Mouse (Mus musculus) splenic B cell, adult 2 months (primary cell): ENCODE data around the gene Gm17660.

Experiments
- DNase-seq: peaks from one replicate; pipeline ENCODE4 v3.0.0-alpha.2; 2011; ENCODE audit warnings: low read depth, low spot score
- H3K27me3 ChIP-seq: 2 replicates; pipeline ENCODE4 v1.6.1; 2012; ENCODE audit warnings: mild to moderate bottlenecking, low read length, moderate library complexity, mixed read lengths; ENCODE audit not compliant: control insufficient read depth, poor library complexity, insufficient read depth, severe bottlenecking
- H3K36me3 ChIP-seq: 2 replicates; pipeline ENCODE4 v1.6.1; 2012; ENCODE audit warnings: mild to moderate bottlenecking, low read length, moderate library complexity, mixed read lengths; ENCODE audit not compliant: control insufficient read depth, poor library complexity, insufficient read depth, severe bottlenecking

The Gm17660 gene

DNA sequence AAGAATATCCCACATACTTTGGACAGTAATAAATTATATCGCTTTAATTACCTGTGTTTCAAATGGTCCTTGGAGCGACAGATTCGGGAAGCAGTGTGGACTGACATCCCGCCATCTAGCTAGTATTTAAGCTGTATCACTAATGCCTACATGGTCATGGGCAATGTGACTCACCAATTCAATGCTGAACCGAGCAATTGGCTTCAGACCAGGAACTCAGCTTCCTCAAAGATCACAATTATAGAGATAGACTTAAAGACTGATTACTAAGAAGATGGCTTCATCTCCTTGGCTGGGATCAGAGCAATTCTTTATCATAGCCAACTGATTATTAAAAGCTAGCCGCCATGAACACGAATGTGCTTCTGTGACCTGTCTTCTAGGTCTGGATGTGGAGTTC, at the start of gene Gm17660:
Gm17660 (minus strand) TSS at position 101 of the 400 bp plus-strand sequence.
- Histone ChIP-seq H3K36me3 (no peaks in the 10 kb centered on the region), H3K27me3 (no peaks in the 10 kb centered on the region)
- DNase-seq: no peak

DNA sequence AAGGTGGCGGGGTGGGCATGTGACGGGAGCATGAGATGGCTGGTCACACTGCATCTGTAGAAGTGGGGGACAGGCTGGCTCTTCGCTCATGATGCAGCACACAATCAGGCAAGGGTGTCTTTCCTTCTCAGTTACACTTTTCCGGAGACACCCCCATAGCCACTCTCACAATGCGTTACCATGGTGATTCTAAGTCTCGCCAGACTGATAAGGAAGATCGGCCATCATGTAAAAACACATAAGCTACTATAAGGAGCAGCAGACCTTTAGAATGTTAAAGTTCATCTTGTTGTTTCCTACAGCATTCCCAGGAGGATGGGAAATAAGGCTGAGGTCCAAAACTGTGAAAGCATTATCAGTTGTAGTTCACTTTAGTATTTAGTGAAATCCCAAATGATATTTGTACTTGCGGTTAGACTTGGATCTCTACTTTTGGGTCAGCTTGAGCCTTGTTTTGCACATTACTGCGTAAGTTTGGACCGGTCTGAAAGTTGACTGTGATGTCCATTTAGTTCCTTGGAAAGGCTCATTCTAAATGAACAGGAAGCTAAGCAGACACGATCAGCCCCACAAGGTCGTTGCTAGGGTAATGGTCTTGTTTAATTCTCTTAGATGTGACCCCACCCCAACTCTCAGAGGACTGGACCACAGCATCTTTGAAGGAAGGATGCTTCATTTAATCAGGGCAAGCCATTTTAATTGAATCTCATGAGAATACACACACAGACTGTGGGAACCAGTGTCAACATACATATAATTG, 49.3 kb upstream of the Gm17660 start:
- DNase-seq: no peak
- H3K36me3 ChIP-seq: no peaks in the 10 kb centered on the region
- no peaks in the 10 kb centered on the region for H3K27me3 ChIP-seq

DNA sequence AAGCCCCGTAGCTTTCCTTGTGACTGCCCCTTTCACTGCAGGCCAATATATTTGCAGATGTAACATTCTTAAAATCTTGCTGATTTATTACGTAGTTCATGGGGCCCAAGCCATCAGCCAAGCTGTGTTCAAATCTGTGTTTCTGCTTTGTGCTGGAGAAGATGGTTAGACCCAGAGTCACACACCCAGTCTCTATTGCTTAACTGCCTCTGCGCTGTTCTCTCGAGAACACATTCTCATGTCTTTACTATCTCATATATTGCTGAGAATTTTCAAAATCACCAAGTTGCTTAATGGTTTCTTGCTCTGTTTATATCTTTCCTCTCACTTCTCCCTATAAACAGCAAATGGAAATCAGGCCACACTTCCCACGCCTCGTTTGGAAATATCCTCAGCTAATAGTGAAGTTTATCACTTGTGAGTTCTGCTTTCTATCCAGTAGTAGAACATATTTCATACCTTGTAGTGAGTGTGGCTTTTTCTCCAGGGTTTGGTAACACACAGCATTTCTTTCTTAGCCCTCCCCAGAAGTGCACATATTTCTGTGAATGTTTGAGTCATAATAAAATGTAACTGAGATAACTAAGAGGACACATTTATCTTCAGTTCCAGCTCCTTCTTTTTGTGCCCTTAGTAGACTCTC, 46.7 kb upstream of the Gm17660 start:
- no peaks in the 10 kb centered on the region for H3K36me3 ChIP-seq
- no peaks in the 10 kb centered on the region for H3K27me3 ChIP-seq
- no peak for DNase-seq

DNA sequence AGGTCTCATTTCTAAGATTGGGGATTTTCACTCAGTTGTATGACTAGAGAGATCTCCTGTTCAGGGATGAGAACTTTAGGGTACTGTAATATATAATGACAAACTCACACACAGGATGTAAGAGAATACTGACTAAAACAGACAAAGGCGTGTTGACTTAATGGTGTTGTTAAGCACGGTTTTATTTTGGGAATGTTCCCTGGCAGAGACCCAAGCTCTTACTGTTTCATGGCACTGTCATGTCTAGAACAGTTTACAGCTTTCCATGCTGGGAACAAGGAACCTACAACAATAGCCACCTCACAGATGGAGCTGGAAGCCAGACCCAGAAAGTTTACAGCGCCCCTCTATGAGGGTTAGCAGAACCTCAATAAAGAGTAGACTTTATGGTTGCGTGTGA, 38.5 kb upstream of the Gm17660 start:
- no peaks in the 10 kb centered on the region for H3K36me3 ChIP-seq
- no peak for DNase-seq
- no peaks in the 10 kb centered on the region for H3K27me3 ChIP-seq

DNA sequence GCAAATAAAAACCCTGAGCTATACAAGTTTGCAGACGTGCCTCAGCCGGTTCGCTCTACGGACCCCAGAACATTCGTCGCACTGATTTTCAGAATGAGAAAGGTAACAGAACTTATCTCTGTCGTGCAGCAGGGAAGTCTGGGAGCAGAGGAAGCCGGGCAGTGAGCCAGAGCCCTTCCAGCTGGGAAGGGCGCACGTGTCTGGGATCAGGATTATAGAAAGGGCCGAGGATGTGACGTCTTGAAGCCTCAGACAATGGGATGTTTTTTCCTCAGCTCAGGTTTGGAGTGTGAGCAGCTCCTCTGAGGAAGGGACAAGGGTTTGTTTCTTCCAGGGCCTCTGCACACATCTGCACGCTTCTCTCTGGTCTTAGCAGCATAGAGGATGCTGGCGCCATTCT, 37.7 kb upstream of the Gm17660 start:
- Histone ChIP-seq H3K36me3 (no peaks in the 10 kb centered on the region), H3K27me3 (no peaks in the 10 kb centered on the region)
- DNase-seq: no peak

DNA sequence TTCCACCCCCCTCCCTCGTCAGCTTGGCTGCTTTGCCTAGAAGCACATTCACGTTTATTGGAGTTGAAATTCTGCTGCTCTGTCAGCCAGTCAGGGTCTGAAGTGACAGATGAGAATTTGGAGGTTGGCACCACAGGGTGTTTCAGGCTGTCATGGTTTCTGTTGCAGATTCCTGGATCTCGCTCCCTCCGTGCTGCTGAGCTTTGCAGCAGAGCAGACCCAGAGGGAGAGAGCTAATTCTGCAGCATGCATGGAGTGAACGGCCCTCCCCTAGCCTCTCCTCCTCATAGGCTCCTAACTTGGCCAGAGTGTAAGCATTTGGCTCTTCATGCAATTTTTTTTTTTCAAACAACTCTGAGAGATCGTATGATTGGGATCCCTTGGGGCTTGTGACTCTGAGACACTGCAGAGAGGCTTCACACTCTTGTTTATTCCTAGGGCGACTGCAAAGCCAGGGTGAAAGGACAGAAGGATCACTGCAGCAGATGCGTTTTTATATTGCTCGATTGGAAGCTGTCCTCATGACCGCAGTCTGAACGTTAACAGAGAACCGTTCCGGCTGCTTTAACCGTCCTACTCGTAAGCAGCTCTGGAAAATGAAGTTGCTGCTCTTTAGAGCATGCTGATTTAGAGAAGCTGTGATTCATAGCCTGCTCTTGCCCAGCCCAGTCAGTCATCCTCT, 36.2 kb upstream of the Gm17660 start, which contains the start of gene Sparcl1:
Sparcl1 (minus strand) TSS at position 243 of the 682 bp plus-strand sequence.
- DNase-seq: no peak
- Histone ChIP-seq H3K36me3 (no peaks in the 10 kb centered on the region), H3K27me3 (no peaks in the 10 kb centered on the region)

DNA sequence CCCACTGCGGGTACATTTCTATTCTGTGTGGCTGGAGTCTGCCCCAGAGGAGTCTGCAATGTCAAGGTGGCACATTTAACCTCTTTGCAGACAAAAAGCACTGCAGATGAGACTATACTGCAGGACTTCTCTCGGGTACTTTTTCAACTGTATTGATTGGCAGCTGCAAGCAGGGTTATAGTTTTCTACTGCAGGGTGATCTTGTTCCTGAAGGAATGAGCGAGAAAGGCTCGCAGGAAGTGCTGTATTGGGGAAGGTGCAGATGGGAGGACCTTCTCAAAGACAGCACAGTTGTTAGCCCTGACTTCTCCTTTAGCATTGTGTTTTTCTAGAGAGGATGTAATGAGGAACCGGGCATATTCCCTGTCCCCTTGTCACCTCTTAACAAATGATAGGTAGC, 35.1 kb upstream of the Gm17660 start:
- Histone ChIP-seq H3K27me3 (no peaks in the 10 kb centered on the region), H3K36me3 (no peaks in the 10 kb centered on the region)
- DNase-seq: no peak

DNA sequence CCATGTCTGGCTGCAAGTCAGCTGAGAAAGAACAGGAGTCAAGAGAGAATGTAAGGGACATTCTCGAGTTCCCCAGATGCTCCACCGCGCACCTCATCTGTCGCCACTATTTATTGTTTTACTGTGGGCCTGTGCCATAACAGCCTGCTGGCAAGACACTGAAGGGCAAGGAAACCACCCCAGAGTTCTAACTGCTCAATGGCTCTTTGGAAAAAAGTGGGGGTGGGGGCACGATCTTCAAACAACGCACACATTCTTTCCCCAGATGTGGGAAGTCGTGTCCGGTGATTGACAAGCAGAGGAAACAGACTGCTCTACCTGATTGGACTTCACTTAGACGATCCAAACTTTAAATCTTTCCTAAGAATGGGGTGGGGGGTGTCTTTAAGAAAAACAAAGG, 34.6 kb upstream of the Gm17660 start:
- H3K36me3 ChIP-seq: no peaks in the 10 kb centered on the region
- no peaks in the 10 kb centered on the region for H3K27me3 ChIP-seq
- DNase-seq: no peak

DNA sequence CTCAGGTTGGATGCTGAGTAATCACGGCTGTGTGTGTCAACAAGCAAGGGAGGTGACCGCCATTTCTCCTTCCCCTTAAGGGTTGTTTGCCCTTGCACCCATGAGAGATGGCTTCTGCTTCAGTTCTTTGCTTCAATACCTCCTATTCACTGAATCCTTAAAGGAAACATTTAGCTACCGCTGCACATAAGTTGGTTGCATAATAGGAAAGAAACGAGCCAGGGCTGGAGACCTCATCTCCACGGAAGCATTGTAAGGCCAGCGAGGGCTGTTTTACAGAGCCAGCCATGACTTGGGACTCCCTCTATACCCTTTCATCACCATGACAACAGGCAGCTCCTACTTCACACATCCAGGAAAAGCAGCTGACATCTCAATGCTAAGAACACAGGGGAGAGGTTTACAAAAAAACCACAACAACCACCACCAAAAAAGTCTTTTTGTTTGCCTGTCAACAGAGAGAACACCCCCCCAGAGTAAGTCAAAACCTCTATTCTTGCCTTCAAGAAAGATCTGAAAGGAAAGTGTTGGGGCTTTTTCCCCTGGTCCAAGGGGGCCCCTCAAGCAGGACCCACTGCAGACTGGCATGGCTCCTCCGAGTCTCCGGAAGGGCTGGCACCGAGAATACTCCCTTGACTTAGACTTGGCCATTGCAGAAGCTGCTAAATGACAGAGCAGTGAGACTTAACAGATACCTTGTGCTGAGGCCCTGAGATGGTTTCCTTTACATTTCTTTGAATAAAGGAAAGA, 32.9 kb upstream of the Gm17660 start:
- no peak for DNase-seq
- no peaks in the 10 kb centered on the region for H3K36me3 ChIP-seq

DNA sequence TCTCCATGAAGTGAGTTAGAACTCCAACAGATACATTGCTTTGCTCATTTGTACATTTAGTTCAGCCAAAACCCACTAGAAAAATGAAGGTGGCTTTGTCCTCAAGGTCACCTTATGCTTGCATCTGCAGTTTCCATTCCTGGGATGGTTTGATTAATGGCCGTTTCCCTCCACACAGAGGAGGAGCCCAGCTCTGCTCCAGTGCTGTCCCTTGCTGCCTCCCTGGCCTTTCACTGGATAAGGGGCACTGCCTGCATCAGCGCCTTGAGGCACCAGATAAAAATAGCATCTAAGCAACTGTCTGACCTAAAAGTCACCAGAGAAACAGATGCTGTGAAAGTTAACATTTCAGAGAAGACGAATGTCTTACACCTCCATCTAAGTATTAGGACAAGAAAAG, 32.1 kb upstream of the Gm17660 start:
- no peak for DNase-seq
- H3K27me3 ChIP-seq: no peaks in the 10 kb centered on the region
- H3K36me3 ChIP-seq: no peaks in the 10 kb centered on the region

More for the DNA sequence above, 32.9 kb upstream of the Gm17660 start:
- H3K27me3 ChIP-seq: no peaks in the 10 kb centered on the region

DNA sequence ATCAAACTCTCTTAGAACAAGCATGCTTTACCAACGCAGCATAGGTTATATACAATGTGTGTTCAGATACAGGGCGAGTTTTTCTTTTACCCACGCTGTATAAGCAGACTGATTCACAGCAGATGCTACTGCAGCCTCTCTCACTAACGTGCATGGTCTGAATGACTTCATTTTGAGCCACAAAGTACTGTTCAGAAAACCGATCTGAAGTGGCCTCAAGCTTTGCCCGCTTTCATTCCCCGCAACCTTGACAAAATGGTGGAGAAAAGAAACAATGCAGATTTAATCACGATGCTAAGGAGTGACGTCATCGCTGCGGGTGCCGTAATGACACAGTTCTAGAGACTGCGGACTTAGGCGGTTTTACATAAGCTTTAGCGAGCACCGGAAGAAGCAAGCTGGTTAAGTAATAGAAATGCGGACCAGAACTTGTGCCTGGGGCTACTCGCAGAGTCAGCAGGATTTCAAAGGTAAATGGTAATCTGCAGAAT, 31.5 kb upstream of the Gm17660 start:
- DNase-seq: no peak
- Histone ChIP-seq H3K36me3 (no peaks in the 10 kb centered on the region), H3K27me3 (no peaks in the 10 kb centered on the region)

DNA sequence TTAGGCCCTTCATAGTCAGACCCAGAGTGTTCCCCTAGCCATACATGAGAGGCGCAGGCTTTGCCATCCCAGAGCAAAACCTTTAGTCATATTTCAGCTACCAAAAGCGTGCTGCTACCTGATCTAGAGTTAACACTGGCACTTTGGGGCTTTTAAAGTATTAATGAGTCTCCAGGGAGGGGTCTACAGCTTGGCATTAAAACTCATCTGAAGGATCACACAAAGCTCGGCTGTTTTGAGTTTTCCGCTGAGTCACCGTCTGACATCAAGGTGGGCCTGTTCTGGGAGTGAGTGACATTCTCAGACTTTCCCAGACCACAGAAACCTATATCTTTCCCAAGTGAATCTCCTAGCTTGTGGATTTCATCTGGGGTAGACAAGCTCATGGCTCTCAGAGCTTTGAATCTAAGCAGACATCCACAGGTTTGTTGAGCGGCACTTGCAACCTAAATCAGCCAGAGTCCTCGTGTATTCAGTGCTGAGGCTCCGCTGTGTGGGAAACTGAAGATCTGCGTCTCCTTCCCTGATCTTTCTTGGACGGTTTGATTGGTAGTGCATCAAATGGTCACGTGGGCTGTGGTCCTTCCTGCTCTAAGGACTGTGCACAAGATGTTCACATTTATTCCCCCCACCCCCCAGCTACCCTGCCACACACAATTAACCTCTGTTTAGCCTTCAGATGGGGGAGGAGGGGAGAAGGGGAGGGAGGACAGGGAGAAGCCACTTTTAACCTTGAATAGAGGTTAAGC, 30.9 kb upstream of the Gm17660 start:
- H3K27me3 ChIP-seq: no peaks in the 10 kb centered on the region
- H3K36me3 ChIP-seq: no peaks in the 10 kb centered on the region
- DNase-seq: no peak

DNA sequence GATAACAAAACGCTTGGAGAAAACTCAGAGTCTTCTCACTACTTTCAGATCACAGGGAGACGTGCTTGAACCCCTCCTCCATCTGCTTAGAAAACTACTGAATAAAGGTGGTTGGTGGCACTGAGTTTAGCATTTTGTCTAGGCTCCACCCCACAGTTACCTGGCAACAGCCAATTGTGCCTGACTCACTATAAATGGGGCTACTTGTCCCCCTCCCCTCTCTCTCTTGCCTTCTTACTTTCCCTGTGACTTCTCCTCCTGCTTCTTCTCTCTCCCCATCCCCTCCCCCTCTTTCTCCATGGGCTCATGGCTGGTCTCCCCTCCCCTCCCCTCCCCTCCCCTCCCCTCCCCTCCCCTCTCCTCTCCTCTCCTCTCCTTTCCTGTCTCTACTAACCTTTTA, 26.7 kb upstream of the Gm17660 start:
- no peaks in the 10 kb centered on the region for H3K36me3 ChIP-seq

DNA sequence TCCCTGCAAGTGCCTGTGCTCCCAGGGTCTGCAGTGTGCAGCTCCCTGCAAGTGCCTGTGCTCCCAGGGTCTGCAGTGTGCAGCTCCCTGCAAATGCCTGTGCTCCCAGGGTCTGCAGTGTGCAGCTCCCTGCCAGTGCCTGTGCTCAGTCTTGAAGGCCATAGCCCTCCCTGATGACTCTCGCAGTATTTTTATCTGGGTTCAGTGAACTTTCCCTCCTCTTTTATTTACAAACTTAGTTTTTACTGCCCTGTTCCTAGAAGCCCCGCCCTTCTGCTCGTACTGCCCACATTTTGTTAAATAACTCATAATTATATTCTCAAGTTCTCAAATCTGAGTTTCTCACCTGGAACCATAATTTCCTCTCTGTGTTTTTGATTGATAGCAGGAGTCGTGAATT, 25.8 kb upstream of the Gm17660 start:
- no peaks in the 10 kb centered on the region for H3K36me3 ChIP-seq
- no peaks in the 10 kb centered on the region for H3K27me3 ChIP-seq
- DNase-seq: no peak

More for the DNA sequence above, 26.7 kb upstream of the Gm17660 start:
- DNase-seq: no peak
- no peaks in the 10 kb centered on the region for H3K27me3 ChIP-seq
